Mouse (Mus musculus) lung, postnatal 25 days (tissue): ENCODE measurements around the gene Mgst2.

ENCODE experiments used
- DNase-seq: peaks from one replicate; pipeline ENCODE4 v3.0.0; 2022; ENCODE audit warnings: low spot score

Mgst2 gene

GRCm38 (mm10) chr3:51701281-51701751 lies 41.2 kb downstream of the Mgst2 start:
- DNase-seq = peak; percentile 67

DNA sequence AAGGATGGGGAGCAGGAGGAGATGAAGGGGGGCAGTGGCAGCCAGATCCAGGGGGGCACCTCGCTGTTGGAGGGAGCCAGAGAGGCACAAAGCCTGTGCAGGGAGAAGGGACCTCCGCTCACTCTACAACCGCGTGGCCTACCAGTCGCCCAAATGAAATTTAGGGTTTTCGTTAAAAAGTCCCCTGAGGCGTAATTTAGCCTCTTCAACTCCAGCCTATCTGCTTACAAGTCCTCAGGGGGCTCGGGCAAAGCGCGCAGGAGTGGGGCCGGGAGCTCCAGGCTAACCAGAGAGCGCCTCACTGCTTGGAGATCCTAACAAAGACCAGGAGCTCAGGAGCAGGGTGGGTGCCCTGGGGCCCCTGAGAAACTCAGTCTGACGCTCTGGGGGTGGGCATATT lies 41.8 kb downstream of the Mgst2 start:
- no peak for DNase-seq

DNA sequence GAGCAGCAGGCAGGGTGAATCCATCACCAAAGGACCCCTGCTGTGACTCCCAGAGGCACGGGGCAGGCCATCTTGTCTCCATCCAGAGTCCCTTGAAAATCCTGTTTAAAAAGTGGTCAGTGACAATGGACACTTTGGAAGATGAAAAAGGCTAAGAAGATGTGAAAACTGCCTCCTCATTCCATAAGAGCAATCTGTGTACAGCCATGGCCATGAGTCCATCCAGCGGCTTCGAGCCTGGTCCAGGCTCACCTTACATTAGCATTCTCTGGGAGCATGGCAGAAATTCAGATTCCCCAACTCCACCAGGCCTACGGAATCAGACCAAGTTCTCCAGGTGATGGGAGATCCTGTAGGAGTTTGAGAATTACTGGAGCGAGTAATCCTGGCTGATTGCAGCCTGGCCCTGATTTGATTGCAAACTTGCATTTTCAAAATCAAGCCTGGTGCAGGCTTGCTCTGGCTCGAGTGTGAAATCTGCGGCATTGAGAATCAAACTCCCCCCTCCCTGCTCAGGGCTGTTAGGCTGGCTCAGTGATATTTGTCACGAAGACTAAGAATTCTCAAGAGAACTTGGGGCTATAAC lies 42.6 kb downstream of the Mgst2 start:
- no peak for DNase-seq

GRCm38 (mm10) chr3:51703478-51703877 lies 43.3 kb downstream of the Mgst2 start:
- no peak for DNase-seq

GRCm38 (mm10) chr3:51705220-51705619 lies 45.1 kb downstream of the Mgst2 start:
- no peak for DNase-seq

GRCm38 (mm10) chr3:51708375-51708745 lies 48.2 kb downstream of the Mgst2 start:
- DNase-seq = no peak

- DNase-seq = peak; percentile 93
Measured at GRCm38 (mm10) chr3:51708746-51709411, 48.7 kb downstream of the Mgst2 start.

GRCm38 (mm10) chr3:51712382-51712781 lies 52.2 kb downstream of the Mgst2 start:
- no peak for DNase-seq

GRCm38 (mm10) chr3:51713233-51713632 lies 53.1 kb downstream of the Mgst2 start:
- no peak for DNase-seq

DNA sequence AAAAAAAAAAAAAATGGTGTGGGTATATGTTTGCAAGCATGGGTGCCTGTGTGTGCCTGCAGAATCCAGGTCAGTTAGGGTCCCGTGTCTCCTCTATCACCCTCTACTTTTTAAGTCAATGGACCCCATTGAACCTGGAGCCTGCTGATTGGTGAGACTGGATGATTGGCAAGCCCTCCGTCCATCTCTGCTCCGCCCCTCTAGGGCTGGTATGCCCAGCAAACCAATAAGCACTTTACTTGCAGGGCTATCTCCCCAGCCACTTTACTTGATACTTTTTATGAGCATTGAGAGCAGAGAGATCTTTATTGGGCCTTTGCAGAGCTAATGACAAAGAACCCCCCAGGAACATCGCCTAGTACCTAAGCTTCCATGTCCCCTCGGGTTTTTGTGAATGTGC lies 54.3 kb downstream of the Mgst2 start:
- DNase-seq = no peak

- DNase-seq = no peak
Measured at GRCm38 (mm10) chr3:51717455-51717854, 57.3 kb downstream of the Mgst2 start.

DNA sequence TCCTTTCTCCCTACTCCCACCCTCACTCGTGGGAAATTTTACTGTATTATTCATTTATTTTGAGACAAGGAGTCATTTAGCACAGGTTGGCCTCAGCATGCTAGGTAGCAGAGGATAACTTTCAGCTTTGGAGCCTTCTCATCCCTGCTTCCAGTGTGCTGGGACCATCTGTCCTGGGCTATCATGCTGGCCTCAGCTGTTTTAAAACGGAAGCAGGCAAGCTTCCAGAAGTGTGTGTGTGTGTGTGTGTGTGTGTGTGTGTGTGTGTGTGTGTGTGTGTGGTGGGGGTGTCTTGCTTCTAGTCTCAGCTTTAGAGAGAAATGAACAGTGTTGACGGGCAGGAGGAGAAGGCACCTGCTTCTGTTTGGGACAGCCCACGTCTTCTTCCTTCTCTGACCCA lies 57.7 kb downstream of the Mgst2 start:
- DNase-seq = no peak

DNA sequence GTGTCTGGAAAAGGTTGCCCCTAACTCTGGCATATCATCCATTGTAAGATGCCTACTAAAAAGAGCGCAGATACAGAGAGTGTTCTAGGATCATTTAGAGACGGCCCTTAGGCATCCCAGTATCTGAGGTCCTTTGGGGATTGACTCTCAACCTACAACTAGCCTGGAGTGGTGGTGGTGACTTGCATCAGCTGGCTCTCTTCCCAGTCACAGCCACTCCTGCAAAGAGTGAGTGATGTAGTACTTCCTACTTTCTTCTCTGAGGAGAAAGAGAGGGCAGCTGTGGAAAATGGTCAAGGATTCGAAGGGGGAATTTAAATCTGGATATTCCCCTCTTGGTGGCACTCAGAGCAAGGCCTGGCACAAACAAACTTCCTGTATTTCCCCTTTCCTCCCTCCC lies 59.2 kb downstream of the Mgst2 start:
- DNase-seq = peak; percentile 57

- DNase-seq = no peak
Measured at GRCm38 (mm10) chr3:51719982-51720381, 59.8 kb downstream of the Mgst2 start.

DNA sequence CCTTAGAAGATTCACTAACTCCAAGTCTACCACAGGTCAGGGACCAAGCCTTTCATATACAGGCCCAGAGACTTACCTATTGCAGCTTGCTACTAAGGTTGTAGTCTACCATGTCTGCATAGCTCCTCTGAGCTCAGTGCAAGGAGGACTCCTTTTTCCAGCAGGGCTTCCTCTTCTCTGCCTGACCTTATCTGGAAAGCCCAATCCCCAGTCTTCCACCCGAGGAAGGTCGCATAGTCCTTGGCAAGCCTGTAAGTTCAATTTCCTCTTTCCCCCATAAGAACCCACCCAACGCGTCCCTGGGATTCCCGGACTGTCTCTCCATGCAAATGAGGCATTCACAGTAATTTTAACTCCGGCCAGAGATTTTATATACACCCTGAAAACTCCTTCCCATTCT lies 66.1 kb downstream of the Mgst2 start:
- no peak for DNase-seq

- DNase-seq = no peak
Measured at GRCm38 (mm10) chr3:51727487-51727886, 67.3 kb downstream of the Mgst2 start.

DNA sequence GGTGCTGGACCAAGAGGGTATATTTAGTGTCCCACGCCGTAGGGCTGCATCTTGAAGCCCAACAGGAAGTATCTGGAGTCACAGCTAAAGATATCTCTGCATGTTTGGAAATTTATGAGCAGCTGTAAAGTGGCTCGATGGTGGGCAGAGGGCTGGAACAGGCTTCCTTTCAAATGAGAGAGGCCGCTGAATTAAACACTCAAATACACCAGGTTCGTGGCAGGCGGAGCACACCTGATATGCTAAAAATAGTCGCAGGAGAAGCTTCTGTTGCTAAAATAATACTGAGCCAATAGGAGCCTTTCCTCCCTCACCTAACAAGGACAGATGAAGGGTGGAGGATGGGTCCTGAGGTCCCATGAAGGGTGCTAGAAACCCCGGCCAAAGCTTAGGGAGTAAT lies 67.8 kb downstream of the Mgst2 start:
- no peak for DNase-seq

- no peak for DNase-seq
Measured at GRCm38 (mm10) chr3:51728456-51728855, 68.3 kb downstream of the Mgst2 start.

DNA sequence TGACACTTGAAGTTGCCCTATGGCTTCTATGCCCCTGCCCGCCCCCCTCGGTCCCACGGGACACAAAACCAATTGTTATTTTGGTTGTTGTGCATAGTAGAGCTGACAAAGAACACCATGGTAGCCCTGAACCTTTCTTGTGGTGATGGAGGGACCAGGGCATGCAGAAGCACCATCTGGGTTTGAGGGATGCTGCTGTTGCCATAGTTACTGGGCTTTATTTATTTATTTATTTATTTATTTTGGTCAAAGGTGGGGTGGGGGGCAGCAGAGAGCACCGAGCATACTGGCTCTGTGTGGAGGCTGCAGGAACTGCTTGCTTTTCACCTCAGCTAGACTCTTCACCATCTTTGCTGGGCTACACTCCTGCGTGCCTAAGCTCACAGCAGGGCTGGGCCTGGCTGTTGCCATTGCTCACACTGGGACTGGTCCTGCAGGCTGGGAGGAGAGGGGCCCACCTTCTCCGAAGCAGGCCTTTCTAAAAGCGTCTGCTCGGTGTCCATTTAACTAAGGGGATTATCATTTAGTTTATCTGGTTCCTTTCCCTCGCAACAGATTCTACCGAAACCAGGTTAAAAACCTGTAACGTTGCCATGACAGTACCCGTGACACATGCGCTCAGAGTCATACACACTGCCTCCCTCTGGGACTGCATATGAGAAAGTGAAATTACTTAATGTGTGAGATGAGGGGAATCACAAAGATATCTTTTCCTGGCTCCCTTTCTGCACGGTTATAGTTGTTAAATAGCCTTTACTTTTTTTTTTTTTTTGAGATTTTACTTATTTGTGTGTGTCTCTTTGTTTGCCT lies 69.2 kb downstream of the Mgst2 start:
- DNase-seq = no peak

GRCm38 (mm10) chr3:51730662-51731061 lies 70.5 kb downstream of the Mgst2 start:
- no peak for DNase-seq

GRCm38 (mm10) chr3:51731949-51732636 lies 71.9 kb downstream of the Mgst2 start:
- no peak for DNase-seq
